Mouse (Mus musculus): ENCODE data around the gene Spsb3. TPM values are rescaled to one million over a fixed set of nuclear protein-coding genes. Genes with fewer than 3 reads are reported as not detected.

Gene Spsb3
- total RNA-seq, 2 experiments from 2014 or later = 30.4 to 37.7 TPM

DNA sequence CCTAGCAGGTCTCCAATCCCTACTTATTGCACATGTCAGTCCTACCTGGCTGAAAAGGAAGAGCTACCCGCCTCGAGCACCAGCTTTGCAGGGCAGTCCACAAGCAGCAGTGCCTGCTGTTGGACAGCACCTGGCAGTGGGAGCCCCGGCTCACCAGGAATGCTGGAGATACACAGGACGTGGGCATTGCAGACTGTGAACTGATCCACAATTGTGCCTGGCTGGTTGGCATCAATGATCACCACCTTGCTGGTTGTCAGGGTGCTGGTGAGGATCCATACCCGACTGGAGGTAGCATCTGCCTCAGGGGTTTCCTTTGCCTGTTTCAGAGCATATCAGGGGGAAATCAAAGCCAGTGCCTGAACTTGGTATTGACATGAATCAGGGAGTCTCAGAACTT, 15.7 kb downstream of the Spsb3 start:
- no peak overlapping the region for H3K27ac ChIP-seq
- TF ChIP-seq CTCF (IDR thresholded peaks at IDR 0.05) = no peak
- peak; percentile 14 for DNase-seq
- no peak overlapping the region for H3K4me3 ChIP-seq
- intact Hi-C loops (cut with DNase I) = no loop called here

GRCm38 (mm10) chr17:24902671-24903474, 16.4 kb downstream of the Spsb3 start:
- Histone ChIP-seq H3K4me3 (no peak overlapping the region), H3K27ac (no peak overlapping the region)
- intact Hi-C loops (cut with DNase I) = no loop called here
- peak; percentile 59 for TF ChIP-seq CTCF (IDR thresholded peaks at IDR 0.05)
- DNase-seq = peak; percentile 41

DNA sequence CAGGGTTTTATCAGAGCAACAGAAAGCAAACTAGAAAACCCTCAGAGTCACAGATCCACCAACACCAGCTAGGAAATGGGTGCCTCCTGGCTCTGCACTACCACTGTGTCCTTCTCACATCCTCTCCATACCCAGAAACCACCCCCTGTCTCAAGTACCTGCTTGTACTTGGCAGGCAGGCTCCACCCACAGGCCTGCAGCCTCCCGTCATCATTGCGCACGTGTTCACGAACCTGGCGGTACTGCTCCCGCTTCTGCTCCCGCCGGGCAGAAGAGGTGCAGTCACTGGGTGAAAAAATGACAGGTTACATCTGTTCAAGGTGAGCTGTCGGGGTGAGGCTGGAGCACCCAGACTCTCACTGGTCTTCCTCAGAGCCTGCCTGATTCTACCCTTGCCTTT, 17.3 kb downstream of the Spsb3 start:
- no peak overlapping the region for H3K27ac ChIP-seq
- intact Hi-C loops (cut with DNase I) = no loop called here
- H3K4me3 ChIP-seq = no peak overlapping the region
- no peak for TF ChIP-seq CTCF (IDR thresholded peaks at IDR 0.05)
- DNase-seq = peak; percentile 9

- no peak for TF ChIP-seq CTCF (IDR thresholded peaks at IDR 0.05)
- Histone ChIP-seq H3K4me3 (no peak overlapping the region), H3K27ac (no peak overlapping the region)
- no peak for DNase-seq
- intact Hi-C loops (cut with DNase I) = no loop called here
Observed at GRCm38 (mm10) chr17:24907591-24907990, 21.1 kb downstream of the Spsb3 start.

DNA sequence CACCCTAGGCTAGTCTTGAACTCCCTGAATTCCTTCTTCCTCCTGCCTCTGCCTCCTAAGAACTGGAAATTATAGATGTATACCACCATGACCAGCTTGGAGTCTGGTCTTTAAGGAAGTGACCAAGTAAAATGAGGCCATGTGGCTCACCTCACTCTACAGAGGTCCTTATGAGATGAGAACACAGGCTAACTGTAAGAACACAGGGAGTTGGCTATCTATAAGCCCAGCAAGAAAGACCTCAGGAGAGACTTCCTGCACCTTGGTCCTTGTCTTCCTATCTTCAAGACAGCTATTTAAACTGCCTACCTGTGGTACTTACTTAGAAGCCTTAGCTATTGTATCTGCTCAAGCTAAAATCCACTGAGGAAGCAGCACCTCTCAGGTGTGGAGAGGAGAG, 27.5 kb downstream of the Spsb3 start:
- no peak for TF ChIP-seq CTCF (IDR thresholded peaks at IDR 0.05)
- no peak for DNase-seq
- Histone ChIP-seq H3K4me3 (no peak overlapping the region), H3K27ac (no peak overlapping the region)
- intact Hi-C loops (cut with DNase I) = no loop called here

GRCm38 (mm10) chr17:24923246-24923645, 36.8 kb downstream of the Spsb3 start:
- no peak for DNase-seq
- Histone ChIP-seq H3K27ac (no peak overlapping the region), H3K4me3 (no peak overlapping the region)
- intact Hi-C loops (cut with DNase I) = no loop called here
- no peak for TF ChIP-seq CTCF (IDR thresholded peaks at IDR 0.05)

DNA sequence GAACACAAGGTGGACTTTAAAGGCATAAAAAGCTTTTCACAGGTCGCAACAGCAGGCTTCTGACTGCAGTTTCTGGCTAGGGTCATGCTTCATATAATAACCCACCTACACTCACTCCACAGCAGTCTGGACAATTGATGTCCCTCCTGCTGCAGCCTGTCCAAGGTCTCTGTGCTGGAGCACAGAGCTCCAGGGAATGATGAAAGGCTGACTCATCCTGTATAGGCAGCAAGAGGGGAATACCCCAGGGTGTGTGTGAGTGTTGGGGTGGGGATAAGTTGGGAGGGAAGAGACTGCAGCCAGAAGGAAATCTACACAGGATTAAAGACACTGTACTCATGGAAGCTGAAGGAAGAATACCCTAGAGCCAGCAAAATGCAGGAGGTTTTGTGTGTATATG, 43.1 kb downstream of the Spsb3 start:
- no peak for DNase-seq
- no peak overlapping the region for H3K27ac ChIP-seq
- no peak for TF ChIP-seq CTCF (IDR thresholded peaks at IDR 0.05)
- intact Hi-C loops (cut with DNase I) = no loop called here
- no peak overlapping the region for H3K4me3 ChIP-seq

DNA sequence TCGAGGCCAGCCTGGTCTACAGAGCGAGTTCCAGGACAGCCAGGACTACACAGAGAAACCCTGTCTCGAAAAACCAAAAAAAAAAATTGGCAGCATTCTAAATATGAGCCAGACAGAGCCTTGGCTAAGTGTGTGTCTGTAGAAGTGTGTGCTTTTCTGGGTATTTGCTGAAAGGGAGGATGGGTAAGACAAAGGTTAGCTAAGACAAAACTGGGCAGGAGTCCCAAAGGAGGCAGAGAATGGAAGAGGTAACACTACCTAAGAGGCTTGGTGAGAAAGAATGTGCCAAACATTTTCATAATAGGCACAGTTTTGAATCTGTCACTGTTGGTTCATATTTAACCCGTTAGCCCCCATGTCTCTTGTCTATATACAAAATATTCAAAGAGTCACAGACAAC, 46.0 kb downstream of the Spsb3 start:
- Histone ChIP-seq H3K27ac (no peak overlapping the region), H3K4me3 (no peak overlapping the region)
- no peak for DNase-seq
- intact Hi-C loops (cut with DNase I) = no loop called here
- TF ChIP-seq CTCF (IDR thresholded peaks at IDR 0.05) = no peak

- intact Hi-C loops (cut with DNase I) = no loop called here
- no peak for TF ChIP-seq CTCF (IDR thresholded peaks at IDR 0.05)
- DNase-seq = no peak
- Histone ChIP-seq H3K4me3 (no peak overlapping the region), H3K27ac (no peak overlapping the region)
Observed at GRCm38 (mm10) chr17:24933163-24933562, 46.7 kb downstream of the Spsb3 start.

- intact Hi-C loops (cut with DNase I) = loop anchor here (5.0 kb wide), 2 partner anchors 77 to 337 kb away; partner anchors contain the start of gene Ube2i
- no peak for DNase-seq
- no peak for TF ChIP-seq CTCF (IDR thresholded peaks at IDR 0.05)
- Histone ChIP-seq H3K4me3 (peak overlapping the region; percentile 99), H3K27ac (no peak overlapping the region)
Observed at GRCm38 (mm10) chr17:24934926-24935325, 48.5 kb downstream of the Spsb3 start.

DNA sequence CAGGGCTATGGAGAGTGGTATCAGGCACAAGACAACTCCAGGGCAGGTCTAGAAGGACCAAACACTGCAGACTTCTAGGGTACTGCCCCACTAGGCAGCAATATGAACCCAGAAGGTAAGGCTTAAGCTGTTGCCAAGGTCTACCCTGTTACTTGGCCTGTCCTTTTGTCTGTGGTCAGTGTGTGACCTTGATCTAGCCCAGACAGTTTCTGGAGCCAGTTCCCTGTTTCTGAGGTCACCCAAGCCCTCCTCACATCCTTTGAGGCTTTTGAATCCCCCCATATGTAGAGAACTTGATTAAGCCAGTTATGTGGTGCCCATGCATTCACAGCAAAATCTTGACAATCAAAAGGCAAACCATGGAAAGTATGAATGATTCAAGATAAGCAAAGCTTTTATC, 49.2 kb downstream of the Spsb3 start:
- intact Hi-C loops (cut with DNase I) = loop anchor here (5.0 kb wide), 2 partner anchors 77 to 337 kb away; partner anchors contain the start of gene Ube2i

GRCm38 (mm10) chr17:24936259-24937237, 50.1 kb downstream of the Spsb3 start, which contains the start of gene Mapk8ip3:
Gene Mapk8ip3 (minus strand): TSS chr17:24936977.
- Histone ChIP-seq H3K27ac (peak within 1 kb of the TSS; percentile 91), H3K4me3 (peak within 1 kb of the TSS; percentile 99)
- peak; percentile 9; the same call in 1 of the 2 replicates for TF ChIP-seq CTCF (IDR thresholded peaks at IDR 0.05)
- DNase-seq = peak; percentile 98
- intact Hi-C loops (cut with DNase I) = loop anchor here (5.0 kb wide), 2 partner anchors 76 to 336 kb away; partner anchors contain the start of gene Ube2i

More for the DNA sequence above, 49.2 kb downstream of the Spsb3 start:
- H3K4me3 ChIP-seq = peak overlapping the region; percentile 99
- TF ChIP-seq CTCF (IDR thresholded peaks at IDR 0.05) = no peak
- DNase-seq = no peak
- H3K27ac ChIP-seq = peak overlapping the region; percentile 91; the same call in 1 of the 2 replicates
